Mouse (Mus musculus) stomach, embryonic 15.5 days (tissue): ENCODE results near the gene Pias3. TPM values are rescaled to one million over a fixed set of nuclear protein-coding genes. Genes with fewer than 3 reads are reported as not detected.
A peak's percentile ranks its signal among the peaks of the same experiment; 100 is the strongest.
"Not testable (repeated sequence)": the region's sequence is repeated elsewhere in the genome, so short reads cannot be mapped to it uniquely, and the experiment has no call there.

Source experiments
- ATAC-seq: fragments of 200-750 bp; cut with Nextera tagmentation; 2 replicates; pipeline ENCODE4 v1.8.0; 2017; ENCODE audit warnings: low read depth, moderate number of reproducible peaks, moderate TSS enrichment; ENCODE audit not compliant: insufficient read depth, low FRiP score
- H3K27ac ChIP-seq: fragments of 300-500 bp; sonication (generic); 2 replicates; pipeline ENCODE4 v1.5.1; 2015; ENCODE audit warnings: mild to moderate bottlenecking, inconsistent platforms
- H3K27me3 ChIP-seq: fragments of 300-500 bp; sonication (generic); replicated peaks from 2 replicates; pipeline ENCODE4 v1.6.1; 2015; ENCODE audit warnings: inconsistent platforms
- H3K36me3 ChIP-seq: fragments of 300-500 bp; sonication (generic); 2 replicates; pipeline ENCODE4 v1.6.1; 2015; ENCODE audit warnings: inconsistent platforms
- H3K4me1 ChIP-seq: fragments of 300-500 bp; sonication (generic); 2 replicates; pipeline ENCODE4 v1.6.1; 2015; ENCODE audit warnings: inconsistent platforms
- H3K4me2 ChIP-seq: fragments of 300-500 bp; sonication (generic); 2 replicates; pipeline ENCODE4 v1.6.1; 2015; ENCODE audit warnings: mild to moderate bottlenecking, inconsistent platforms
- H3K4me3 ChIP-seq: fragments of 300-500 bp; sonication (generic); replicated peaks from 2 replicates; pipeline ENCODE4 v1.5.1; 2015; ENCODE audit warnings: inconsistent platforms
- H3K9ac ChIP-seq: fragments of 300-500 bp; sonication (generic); 2 replicates; pipeline ENCODE4 v1.6.1; 2015; ENCODE audit warnings: inconsistent platforms
- H3K9me3 ChIP-seq: fragments of 300-500 bp; sonication (generic); 2 replicates; pipeline ENCODE4 v1.6.1; 2016; ENCODE audit warnings: inconsistent platforms
- WGBS: fragments of 180-500 bp; shearing (Covaris S2); methylation state at CpG from one replicate; pipeline ENCODE4 v1.1.7; 2015; 5-methylcytosine and 5-hydroxymethylcytosine counted together
- polyA plus RNA-seq: library from polyadenylated mRNA; unstranded; fragments of >200 nt; fragmentation: Nextera tagmentation; extraction: Ambion mirVana; gene quantifications from 2 replicates; pipeline ENCODE4 v1.2.1, GENCODE M21; 2015

Pias3 gene
- polyA plus RNA-seq, result 49.3 and 51.9 TPM in 2 replicates

DNA sequence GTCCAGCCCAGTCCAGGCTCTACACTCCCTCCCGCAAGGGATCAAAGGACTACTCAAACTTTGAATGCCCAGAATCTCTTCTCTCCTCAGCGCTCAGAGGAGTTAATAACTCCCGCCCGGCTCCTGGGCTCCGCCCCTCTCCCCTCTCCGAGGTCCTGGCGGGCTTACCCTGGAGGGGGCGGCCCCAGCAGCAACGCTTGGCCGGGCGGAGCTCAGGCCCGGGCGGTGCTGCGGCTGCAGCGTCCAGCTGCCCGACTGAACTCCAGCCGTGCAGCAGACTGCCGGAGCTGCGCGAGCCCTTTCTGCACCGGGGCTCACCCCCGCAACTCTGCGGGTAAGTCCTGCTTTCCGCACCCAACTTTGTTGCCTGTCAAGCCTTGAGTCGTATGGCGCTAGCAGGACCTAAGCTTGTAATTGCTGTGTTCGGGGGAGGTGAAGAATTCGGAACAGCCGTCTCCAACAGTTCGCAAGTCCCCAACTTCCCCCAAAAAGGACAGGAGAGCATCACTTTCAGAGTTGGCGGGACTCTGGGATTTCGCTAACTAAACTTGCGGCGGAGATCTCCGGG lies at the start of gene Pias3:
Pias3 (plus strand) TSS at position 187 of the 568 bp plus-strand sequence.
- H3K27ac ChIP-seq, result peak within 1 kb of the TSS; percentile 95
- WGBS, result 0% methylated on average over 35 of the region's 35 CpGs
- H3K36me3 ChIP-seq, result peaks cover 13% of the 10 kb centered on the region; the same call in 1 of the 2 replicates
- H3K4me3 ChIP-seq, result peak within 1 kb of the TSS; percentile 87
- no peaks in the 10 kb centered on the region for H3K27me3 ChIP-seq
- ATAC-seq, result peak; percentile 91
- peak within 1 kb of the TSS; percentile 72 for H3K9ac ChIP-seq
- H3K4me1 ChIP-seq, result peaks cover 21% of the 10 kb centered on the region
- no peaks in the 10 kb centered on the region for H3K9me3 ChIP-seq
- peak within 1 kb of the TSS; percentile 87 for H3K4me2 ChIP-seq

DNA sequence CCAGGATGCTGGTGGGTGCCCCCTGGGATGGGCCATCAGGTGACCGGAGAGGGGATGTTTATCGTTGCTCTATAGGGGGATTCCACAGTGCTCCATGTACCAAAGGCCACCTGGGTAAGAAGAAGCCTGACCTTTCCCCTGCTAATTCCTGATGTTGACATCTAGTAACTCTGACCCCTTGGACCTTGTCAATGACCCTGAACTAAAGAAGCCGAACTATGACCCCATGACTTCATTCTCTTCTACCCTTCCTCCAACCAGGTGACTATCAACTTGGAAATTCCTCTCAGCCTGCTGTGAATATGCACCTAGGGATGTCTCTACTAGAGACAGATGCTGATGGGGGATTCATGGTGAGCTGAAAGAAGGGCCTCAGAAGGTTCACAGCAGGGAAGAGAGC lies 48.8 kb upstream of the Pias3 start:
- H3K9me3 ChIP-seq, result no peaks in the 10 kb centered on the region
- ATAC-seq, result no peak
- H3K9ac ChIP-seq, result no peak overlapping the region
- H3K4me3 ChIP-seq, result no peak overlapping the region
- H3K4me1 ChIP-seq, result no peaks in the 10 kb centered on the region
- H3K36me3 ChIP-seq, result no peaks in the 10 kb centered on the region; the same call in 1 of the 2 replicates
- H3K27me3 ChIP-seq, result no peaks in the 10 kb centered on the region
- WGBS, result 81% methylated on average over 3 of the region's 3 CpGs
- H3K27ac ChIP-seq, result no peak overlapping the region
- H3K4me2 ChIP-seq, result no peak overlapping the region

- H3K4me1 ChIP-seq, result peaks cover 10% of the 10 kb centered on the region
- WGBS, result 87% methylated on average over 2 of the region's 2 CpGs
- no peaks in the 10 kb centered on the region for H3K36me3 ChIP-seq
Observed at GRCm38 (mm10) chr3:96660901-96661300, 35.3 kb upstream of the Pias3 start.

DNA sequence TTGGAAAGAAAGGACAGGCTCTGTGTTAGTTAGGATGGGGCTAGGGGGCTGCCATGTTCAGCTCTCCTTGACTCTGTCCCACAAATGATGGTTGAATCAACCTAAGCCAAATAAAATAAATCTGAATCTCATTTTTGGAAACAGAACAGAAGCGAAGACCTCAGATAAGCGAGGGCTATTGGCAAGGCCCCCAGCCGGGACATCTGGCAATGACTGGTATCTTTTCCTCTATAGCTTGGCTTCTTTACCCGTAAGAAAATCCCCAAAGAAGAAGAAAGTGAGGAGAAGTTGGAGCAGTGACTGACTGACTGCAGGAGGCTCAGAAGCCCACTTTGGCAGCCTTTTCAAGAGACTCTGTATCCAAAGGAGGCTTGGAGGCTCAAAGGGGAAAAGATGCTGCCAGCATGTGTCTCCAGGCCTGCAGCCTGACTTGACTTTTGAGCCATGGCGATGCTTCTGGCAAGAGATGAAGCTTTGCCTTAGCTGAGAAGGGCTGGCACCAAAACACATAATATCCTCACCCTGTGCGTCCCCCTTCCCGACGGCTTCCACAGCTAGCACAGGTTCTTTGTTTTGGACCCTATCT lies 33.4 kb upstream of the Pias3 start:
- 0 out of 2 replicates have a peak, but pooled peaks have one; percentile 7 for ATAC-seq

More at GRCm38 (mm10) chr3:96660901-96661300, 35.3 kb upstream of the Pias3 start:
- ATAC-seq, result no peak
- Histone ChIP-seq H3K27ac (no peak overlapping the region), H3K4me2 (no peak overlapping the region), H3K9ac (no peak overlapping the region), H3K27me3 (no peaks in the 10 kb centered on the region), H3K4me3 (no peak overlapping the region), H3K9me3 (no peaks in the 10 kb centered on the region)

GRCm38 (mm10) chr3:96663432-96664239 lies 32.5 kb upstream of the Pias3 start:
- Histone ChIP-seq H3K4me2 (peak overlapping the region; percentile 75), H3K9ac (no peak overlapping the region; the same call in 1 of the 2 replicates), H3K4me1 (peaks cover 10% of the 10 kb centered on the region), H3K27me3 (no peaks in the 10 kb centered on the region), H3K9me3 (no peaks in the 10 kb centered on the region), H3K4me3 (peak overlapping the region; percentile 28), H3K27ac (peak overlapping the region; percentile 68), H3K36me3 (no peaks in the 10 kb centered on the region)
- ATAC-seq, result peak; percentile 90
- WGBS, result 6% methylated on average over 17 of the region's 18 CpGs

More for the DNA sequence above, 33.4 kb upstream of the Pias3 start:
- Histone ChIP-seq H3K9ac (no peak overlapping the region), H3K27ac (peak overlapping the region; percentile 68; the same call in 1 of the 2 replicates), H3K9me3 (no peaks in the 10 kb centered on the region), H3K36me3 (no peaks in the 10 kb centered on the region), H3K4me3 (no peak overlapping the region), H3K4me2 (peak overlapping the region; percentile 75), H3K27me3 (no peaks in the 10 kb centered on the region), H3K4me1 (peaks cover 10% of the 10 kb centered on the region)
- 51% methylated on average over 8 of the region's 8 CpGs for WGBS

GRCm38 (mm10) chr3:96665732-96666363 lies 30.3 kb upstream of the Pias3 start:
- H3K4me3 ChIP-seq, H3K36me3 ChIP-seq, ATAC-seq, H3K27ac ChIP-seq, H3K9ac ChIP-seq, H3K9me3 ChIP-seq, H3K4me2 ChIP-seq, H3K27me3 ChIP-seq: not testable (repeated sequence)
- H3K4me1 ChIP-seq, result peaks cover 17% of the 10 kb centered on the region
- 86% methylated on average over 7 of the region's 7 CpGs for WGBS

- Histone ChIP-seq H3K4me2 (no peak overlapping the region), H3K4me1 (peaks cover 17% of the 10 kb centered on the region), H3K9me3 (no peaks in the 10 kb centered on the region), H3K9ac (no peak overlapping the region), H3K36me3 (no peaks in the 10 kb centered on the region), H3K27me3 (no peaks in the 10 kb centered on the region), H3K27ac (no peak overlapping the region), H3K4me3 (no peak overlapping the region)
- WGBS, result 83% methylated on average over 5 of the region's 5 CpGs
- no peak for ATAC-seq
Observed at GRCm38 (mm10) chr3:96666916-96667315, 29.3 kb upstream of the Pias3 start.

- Histone ChIP-seq H3K4me2 (no peak overlapping the region), H3K4me3 (no peak overlapping the region), H3K4me1 (peaks cover 17% of the 10 kb centered on the region), H3K27me3 (no peaks in the 10 kb centered on the region), H3K9ac (no peak overlapping the region), H3K36me3 (no peaks in the 10 kb centered on the region), H3K27ac (no peak overlapping the region), H3K9me3 (no peaks in the 10 kb centered on the region)
- 46% methylated on average over 1 of the region's 1 CpGs for WGBS
- no peak for ATAC-seq
Observed at GRCm38 (mm10) chr3:96667316-96667715, 28.9 kb upstream of the Pias3 start.

DNA sequence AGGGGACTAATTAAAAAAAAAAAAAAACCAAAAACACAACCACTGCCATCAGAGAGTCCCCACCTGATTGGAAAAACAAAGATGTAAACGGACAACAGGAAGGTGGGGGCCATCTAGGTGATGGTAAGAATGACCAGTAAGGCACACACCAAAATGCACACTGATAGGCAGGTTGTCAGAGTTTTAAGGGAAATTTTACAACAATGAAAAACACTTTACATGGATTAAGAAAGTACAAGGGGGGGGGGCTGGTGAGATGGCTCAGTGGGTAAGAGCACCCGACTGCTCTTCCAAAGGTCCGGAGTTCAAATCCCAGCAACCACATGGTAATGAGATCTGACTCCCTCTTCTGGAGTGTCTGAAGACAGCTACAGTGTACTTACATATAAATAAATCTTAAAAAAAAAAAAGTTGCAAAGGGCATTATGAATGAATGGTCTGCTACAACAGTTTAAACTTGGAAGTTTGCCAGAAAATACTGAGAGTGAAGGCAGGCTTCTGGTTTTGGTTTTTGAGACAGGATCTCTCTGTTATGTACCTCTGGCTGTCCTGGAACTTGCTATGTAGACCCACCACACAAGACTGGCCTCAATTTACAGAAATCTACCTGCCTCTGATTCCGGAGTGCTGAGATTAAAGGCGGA lies 27.6 kb upstream of the Pias3 start:
- Histone ChIP-seq H3K4me2 (no peak overlapping the region), H3K36me3 (no peaks in the 10 kb centered on the region), H3K27ac (no peak overlapping the region), H3K27me3 (no peaks in the 10 kb centered on the region), H3K4me1 (peaks cover 10% of the 10 kb centered on the region), H3K4me3 (no peak overlapping the region), H3K9me3 (no peaks in the 10 kb centered on the region), H3K9ac (no peak overlapping the region)
- ATAC-seq, result no peak
- WGBS, result 93% methylated on average over 5 of the region's 5 CpGs

GRCm38 (mm10) chr3:96669727-96670468 lies 26.3 kb upstream of the Pias3 start, which contains the start of gene Ankrd35:
Gene Ankrd35, plus strand, starts transcription at chr3:96670131.
- 4% methylated on average over 35 of the region's 35 CpGs for WGBS

GRCm38 (mm10) chr3:96671519-96671918 lies 24.7 kb upstream of the Pias3 start:
- Histone ChIP-seq H3K27ac (no peak overlapping the region), H3K4me1 (peaks cover 6% of the 10 kb centered on the region; the same call in 1 of the 2 replicates), H3K27me3 (no peaks in the 10 kb centered on the region), H3K36me3 (no peaks in the 10 kb centered on the region), H3K4me2 (no peak overlapping the region), H3K9me3 (no peaks in the 10 kb centered on the region), H3K4me3 (no peak overlapping the region), H3K9ac (no peak overlapping the region)
- no peak for ATAC-seq
- 90% methylated on average over 5 of the region's 5 CpGs for WGBS

More at GRCm38 (mm10) chr3:96669727-96670468, 26.3 kb upstream of the Pias3 start, which contains the start of gene Ankrd35:
- H3K9me3 ChIP-seq, result no peaks in the 10 kb centered on the region
- H3K27me3 ChIP-seq, result no peaks in the 10 kb centered on the region
- H3K27ac ChIP-seq, result no peak within 1 kb of the TSS
- no peak within 1 kb of the TSS for H3K9ac ChIP-seq
- H3K4me1 ChIP-seq, result peaks cover 6% of the 10 kb centered on the region; the same call in 1 of the 2 replicates
- peak; percentile 93 for ATAC-seq
- H3K4me3 ChIP-seq, result peak within 1 kb of the TSS; percentile 47
- no peaks in the 10 kb centered on the region for H3K36me3 ChIP-seq
- peak within 1 kb of the TSS; percentile 92 for H3K4me2 ChIP-seq
